Mouse (Mus musculus): ENCODE measurements around the gene Cpne5. TPM values are rescaled to one million over a fixed set of nuclear protein-coding genes. Genes with fewer than 3 reads are reported as not detected.
"Not testable (repeated sequence)": the region's sequence is repeated elsewhere in the genome, so short reads cannot be mapped to it uniquely, and the experiment has no call there.

Gene Cpne5
- total RNA-seq (2014; fragmentation: Nextera tagmentation) (5.9 and 6.3 TPM in 2 replicates), total RNA-seq (2017) (1.7 and 14.3 TPM in 2 replicates)

- ATAC-seq (replicated peaks; ENCODE audit: poor library complexity, severe bottlenecking) = peak; percentile 44
Measured at GRCm38 (mm10) chr17:29237772-29238420, at the start of gene Cpne5. Gene Cpne5, minus strand, starts transcription at chr17:29238167.

GRCm38 (mm10) chr17:29282216-29282952 lies 44.4 kb upstream of the Cpne5 start:
- ATAC-seq (replicated peaks; ENCODE audit: poor library complexity, severe bottlenecking) = no peak

GRCm38 (mm10) chr17:29281541-29281940 lies 43.6 kb upstream of the Cpne5 start:
- ATAC-seq (replicated peaks; ENCODE audit: poor library complexity, severe bottlenecking) = no peak

- ATAC-seq (replicated peaks; ENCODE audit: poor library complexity, severe bottlenecking) = no peak
Measured at GRCm38 (mm10) chr17:29280422-29280821, 42.5 kb upstream of the Cpne5 start.

- ATAC-seq (replicated peaks; ENCODE audit: poor library complexity, severe bottlenecking) = no peak
Measured at GRCm38 (mm10) chr17:29273889-29274288, 35.9 kb upstream of the Cpne5 start.

GRCm38 (mm10) chr17:29273156-29273555 lies 35.2 kb upstream of the Cpne5 start:
- no peak for ATAC-seq (replicated peaks; ENCODE audit: poor library complexity, severe bottlenecking)

GRCm38 (mm10) chr17:29270148-29270698 lies 32.3 kb upstream of the Cpne5 start:
- no peak for ATAC-seq (replicated peaks; ENCODE audit: poor library complexity, severe bottlenecking)

GRCm38 (mm10) chr17:29269349-29269706 lies 31.4 kb upstream of the Cpne5 start:
- no peak for ATAC-seq (replicated peaks; ENCODE audit: poor library complexity, severe bottlenecking)

- ATAC-seq (replicated peaks; ENCODE audit: poor library complexity, severe bottlenecking) = peak; percentile 89
Measured at GRCm38 (mm10) chr17:29268682-29269348, 30.8 kb upstream of the Cpne5 start, which contains the start of gene BC004004. Gene BC004004, plus strand, starts transcription at chr17:29268788.

GRCm38 (mm10) chr17:29267931-29268681 lies 30.1 kb upstream of the Cpne5 start:
- ATAC-seq (replicated peaks; ENCODE audit: poor library complexity, severe bottlenecking) = no peak

GRCm38 (mm10) chr17:29267040-29267439 lies 29.1 kb upstream of the Cpne5 start:
- not testable (repeated sequence) for ATAC-seq (replicated peaks; ENCODE audit: poor library complexity, severe bottlenecking)

- no peak for ATAC-seq (replicated peaks; ENCODE audit: poor library complexity, severe bottlenecking)
Measured at GRCm38 (mm10) chr17:29264760-29265159, 26.8 kb upstream of the Cpne5 start.

GRCm38 (mm10) chr17:29263840-29264633 lies 26.1 kb upstream of the Cpne5 start, which contains the start of gene Ppil1:
Gene Ppil1, minus strand, starts transcription at chr17:29264186.
- peak; percentile 52 for ATAC-seq (replicated peaks; ENCODE audit: poor library complexity, severe bottlenecking)

- ATAC-seq (replicated peaks; ENCODE audit: poor library complexity, severe bottlenecking) = no peak
Measured at GRCm38 (mm10) chr17:29263417-29263816, 25.4 kb upstream of the Cpne5 start.

- ATAC-seq (replicated peaks; ENCODE audit: poor library complexity, severe bottlenecking) = no peak
Measured at GRCm38 (mm10) chr17:29262259-29262649, 24.3 kb upstream of the Cpne5 start.

GRCm38 (mm10) chr17:29261603-29262258 lies 23.8 kb upstream of the Cpne5 start:
- no peak for ATAC-seq (replicated peaks; ENCODE audit: poor library complexity, severe bottlenecking)

- ATAC-seq (replicated peaks; ENCODE audit: poor library complexity, severe bottlenecking) = no peak
Measured at GRCm38 (mm10) chr17:29260501-29260900, 22.5 kb upstream of the Cpne5 start.

GRCm38 (mm10) chr17:29259489-29259888 lies 21.5 kb upstream of the Cpne5 start:
- peak; percentile 48 for ATAC-seq (replicated peaks; ENCODE audit: poor library complexity, severe bottlenecking)

- ATAC-seq (replicated peaks; ENCODE audit: poor library complexity, severe bottlenecking) = peak; percentile 26; the same call in 1 of the 2 replicates
Measured at GRCm38 (mm10) chr17:29258921-29259320, 21.0 kb upstream of the Cpne5 start.
